Mouse (Mus musculus) spleen, adult 12 weeks (tissue): ENCODE measurements around the gene Grk3.

Experiments used
- DNase-seq: peaks from one replicate; pipeline ENCODE4 v3.0.0; 2022; ENCODE audit warnings: low spot score

Gene Grk3

DNA sequence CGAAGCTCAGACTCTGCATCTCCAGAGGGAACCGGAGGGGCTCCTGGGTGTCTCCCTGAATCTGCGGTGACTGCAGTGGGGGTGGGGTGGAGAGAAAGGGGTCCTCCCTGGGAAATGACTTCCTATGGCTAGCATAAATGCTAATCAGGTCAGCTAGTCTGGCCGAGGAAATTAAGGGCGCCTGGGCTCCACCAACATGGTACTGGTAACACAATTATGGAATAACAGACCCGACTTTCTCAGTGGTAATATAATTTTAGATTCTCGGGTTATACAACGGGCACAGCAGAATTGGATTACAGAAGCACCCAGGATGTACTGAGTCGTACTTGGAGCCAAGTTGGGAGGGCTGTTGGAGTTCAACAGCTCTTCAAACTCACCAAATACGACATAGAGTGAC lies 79.0 kb downstream of the Grk3 start:
- DNase-seq = no peak

DNA sequence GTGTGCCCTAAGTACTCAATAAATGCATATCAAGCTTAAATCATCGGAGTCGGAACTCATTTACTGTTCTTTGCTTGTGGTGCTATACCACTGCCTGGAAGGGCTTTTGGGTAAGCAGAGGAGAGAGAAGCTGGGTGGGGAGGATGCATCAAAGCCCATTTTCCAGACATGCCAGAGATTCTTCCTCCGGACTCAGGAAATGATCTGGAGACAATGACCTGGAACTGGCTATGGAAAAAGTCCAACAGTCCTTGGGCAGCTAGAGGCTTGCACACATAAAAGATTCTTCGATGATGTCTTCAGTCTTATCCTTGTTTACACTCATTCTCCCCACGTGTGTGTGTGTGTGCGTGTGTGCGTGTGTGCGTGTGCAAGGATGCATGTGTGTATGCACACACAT lies 80.2 kb downstream of the Grk3 start:
- no peak for DNase-seq

DNA sequence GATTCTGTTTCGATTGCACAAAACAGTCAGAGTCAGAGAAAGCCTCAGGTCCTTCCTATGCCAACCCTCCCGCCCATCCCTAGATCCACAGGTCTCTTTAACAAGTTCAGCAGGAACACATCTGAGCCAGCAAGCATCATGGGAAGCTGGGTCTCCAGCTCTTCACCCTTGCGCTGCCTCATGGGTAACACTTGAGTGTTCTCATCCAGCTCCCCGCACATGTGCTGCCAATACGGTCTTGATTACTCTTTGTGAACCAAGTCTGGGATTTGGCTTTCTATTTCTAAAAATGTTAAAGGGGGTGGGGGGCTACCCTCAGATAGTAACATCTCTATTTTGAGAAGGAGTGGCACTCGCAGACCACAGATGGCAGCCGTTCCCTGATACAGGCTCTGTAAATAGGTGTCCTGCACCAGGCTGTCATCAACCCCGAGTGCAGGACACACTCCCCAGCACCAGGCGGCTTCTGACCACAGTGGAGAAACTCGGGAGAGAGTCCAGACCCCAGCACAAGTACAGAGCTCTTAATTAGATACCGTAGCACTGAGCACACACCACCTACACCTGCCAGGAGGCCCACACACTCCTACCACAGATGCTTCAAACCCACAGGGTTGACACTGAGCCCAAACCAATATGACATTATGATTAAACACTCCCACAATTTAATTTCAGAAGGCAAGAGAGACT lies 82.6 kb downstream of the Grk3 start:
- DNase-seq = no peak

DNA sequence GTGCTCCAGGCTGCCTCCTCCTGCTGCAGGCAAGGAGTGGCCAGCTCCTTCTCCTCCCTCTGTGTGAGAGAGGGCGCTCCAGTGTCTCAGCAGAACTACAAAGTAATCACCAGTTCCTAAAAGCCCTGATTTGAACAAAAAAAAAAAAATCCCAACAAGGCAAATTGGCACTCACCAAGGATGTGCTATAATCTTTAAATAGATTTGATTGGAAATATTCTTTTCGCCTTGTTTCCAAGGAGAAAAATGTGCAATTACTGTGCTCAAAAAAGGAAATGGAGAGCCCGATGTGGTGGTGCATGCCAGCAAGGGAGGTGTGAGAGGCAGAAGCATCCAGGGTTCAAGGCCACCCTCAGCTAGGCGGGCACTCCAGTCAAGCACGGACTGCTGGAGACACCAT lies 83.7 kb downstream of the Grk3 start:
- no peak for DNase-seq

DNA sequence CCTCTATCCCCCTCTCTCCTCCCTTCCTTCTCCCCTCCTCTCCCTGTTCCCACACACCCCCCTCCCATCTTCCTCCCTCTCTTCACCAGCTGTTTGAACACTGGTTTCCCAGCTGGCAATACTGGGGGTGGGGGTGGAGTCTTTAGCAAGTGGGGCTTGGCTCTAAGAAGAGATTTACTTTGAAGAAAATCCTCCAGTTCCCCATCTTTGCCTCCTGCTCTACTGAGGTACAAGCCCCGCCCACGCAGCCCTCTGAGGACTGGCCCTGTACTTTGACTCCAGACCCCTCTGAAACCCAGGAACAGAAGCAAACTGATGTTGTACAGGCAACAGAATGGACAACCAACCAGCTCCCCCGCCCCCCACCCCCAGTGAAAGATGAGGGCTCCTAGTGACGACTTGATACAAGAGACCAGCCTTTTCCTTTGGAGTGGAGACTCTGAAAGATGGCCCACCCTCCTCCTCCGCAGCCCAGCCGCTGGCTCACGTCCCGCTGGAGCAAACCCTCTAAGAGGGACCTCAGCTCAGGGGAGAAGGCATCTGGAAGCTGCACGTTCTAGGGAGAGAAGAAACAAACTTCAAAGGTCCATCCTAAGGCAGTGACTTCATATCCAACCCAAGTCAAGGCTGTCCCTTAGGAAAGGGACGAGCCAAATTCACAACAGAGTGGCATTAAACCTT lies 87.2 kb downstream of the Grk3 start:
- no peak for DNase-seq

DNA sequence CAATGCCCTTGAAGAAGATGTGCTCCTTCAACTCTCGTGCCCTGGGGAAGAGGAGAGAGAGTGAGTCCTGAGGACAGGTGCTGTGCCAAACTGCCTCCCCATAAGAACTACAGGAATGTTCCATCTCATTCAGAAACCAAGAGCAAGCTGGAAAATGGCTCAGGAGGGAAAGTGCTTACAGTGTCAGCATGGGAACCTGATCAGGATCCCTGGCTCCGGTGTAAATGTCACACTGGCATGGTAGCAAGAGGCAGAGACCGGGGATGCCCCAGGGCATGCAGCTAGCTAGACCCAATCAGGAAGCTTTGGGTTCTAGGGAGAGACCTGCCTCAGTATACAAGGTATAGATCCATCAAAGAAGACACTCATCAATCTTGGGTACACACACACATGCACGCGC lies 90.2 kb downstream of the Grk3 start:
- no peak for DNase-seq

DNA sequence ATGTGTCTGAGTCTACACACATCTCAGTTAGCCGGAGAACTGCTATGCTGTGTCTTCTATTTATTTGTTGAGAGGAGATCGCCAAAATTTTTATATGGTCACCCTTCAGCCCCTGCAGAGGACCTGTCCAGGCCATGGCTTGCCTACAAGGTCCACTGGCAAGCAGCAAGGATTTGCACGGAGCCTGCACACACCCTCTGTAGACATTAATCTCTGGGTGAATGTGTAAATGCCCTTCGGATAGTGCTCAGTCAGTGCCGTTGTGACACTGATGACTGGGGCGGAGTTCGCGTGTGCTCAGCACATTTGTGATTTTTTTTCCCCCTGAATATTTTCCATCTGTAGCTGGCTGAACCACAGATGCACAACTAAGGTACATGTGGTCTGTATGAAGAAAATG lies 90.8 kb downstream of the Grk3 start:
- DNase-seq = no peak

DNA sequence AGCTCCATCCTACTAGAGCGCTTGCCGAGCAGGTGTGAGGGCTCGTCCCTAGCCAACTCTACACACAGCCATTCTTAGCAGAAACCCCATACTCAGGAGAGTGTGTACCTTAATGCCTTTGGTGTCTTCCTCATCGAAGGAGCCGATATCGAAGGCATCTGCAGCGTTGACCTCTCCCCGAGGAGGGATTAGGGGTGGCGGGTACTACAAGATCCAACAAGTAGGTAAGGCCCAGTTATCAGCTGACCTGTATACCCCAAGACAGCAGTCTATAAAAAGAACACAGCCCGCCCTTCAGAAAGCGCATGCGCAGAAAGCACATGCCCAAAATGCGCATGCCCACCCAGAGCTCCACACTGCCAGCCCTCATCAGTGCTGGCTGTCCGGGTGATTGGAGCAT lies 91.8 kb downstream of the Grk3 start:
- DNase-seq = no peak

DNA sequence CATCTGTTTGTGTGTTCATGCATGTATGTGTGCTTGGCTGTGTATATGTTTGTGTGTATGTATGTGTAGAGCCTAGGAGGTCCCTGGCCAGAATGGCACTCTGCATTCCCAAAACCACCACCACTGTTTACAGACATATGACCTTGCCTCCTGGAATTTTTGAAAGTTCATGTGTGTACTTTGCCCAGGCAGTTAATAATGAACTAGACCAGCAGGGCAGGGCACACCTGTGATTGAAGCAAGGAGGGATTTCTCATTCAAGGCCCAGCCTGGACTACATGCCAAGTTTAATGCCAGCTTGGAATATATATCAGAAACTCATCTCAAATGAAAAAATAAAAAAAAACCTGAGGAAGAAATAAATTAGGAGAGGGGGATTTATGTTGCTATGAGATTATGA lies 93.7 kb downstream of the Grk3 start:
- DNase-seq = no peak

DNA sequence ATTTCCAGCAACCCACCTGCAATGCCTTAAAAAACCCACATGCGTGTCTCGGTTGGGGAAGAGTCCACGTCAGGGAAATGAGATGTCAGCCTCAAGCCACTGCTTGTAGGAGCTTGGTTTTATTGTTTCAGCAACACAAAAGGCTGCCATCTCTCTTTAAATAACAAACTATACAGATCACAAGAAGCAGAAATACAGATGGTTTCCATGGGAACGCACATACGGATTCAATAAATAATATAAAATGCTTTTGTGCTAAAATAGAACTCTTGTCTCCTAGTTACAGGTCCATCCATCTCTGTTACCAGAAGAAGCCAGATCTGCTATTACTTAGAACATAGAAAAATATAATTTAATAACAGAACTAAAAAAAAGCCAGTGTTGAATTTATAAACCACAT lies 105.2 kb downstream of the Grk3 start:
- no peak for DNase-seq

DNA sequence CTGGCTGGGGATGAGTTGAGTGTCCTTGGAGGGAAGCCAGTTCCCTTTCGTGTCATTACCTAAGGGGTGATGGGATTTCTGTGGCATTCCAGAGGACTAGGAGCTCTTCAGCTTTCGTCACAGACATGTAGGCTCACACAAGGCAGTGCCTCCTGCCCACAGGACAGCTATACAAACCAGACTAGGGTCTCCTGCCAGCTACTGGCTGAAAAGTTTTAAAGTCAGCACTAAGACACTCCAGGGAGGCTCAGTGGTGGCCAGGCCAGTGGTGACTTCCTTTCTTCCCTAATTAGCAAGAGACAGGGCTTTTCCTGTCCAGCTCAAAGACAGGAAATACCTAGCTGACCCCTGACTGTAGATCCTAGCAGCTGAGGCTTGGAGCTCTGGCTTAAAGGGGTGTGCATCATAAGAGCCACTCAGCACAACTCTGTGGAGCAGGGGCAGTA lies 107.4 kb downstream of the Grk3 start:
- no peak for DNase-seq

DNA sequence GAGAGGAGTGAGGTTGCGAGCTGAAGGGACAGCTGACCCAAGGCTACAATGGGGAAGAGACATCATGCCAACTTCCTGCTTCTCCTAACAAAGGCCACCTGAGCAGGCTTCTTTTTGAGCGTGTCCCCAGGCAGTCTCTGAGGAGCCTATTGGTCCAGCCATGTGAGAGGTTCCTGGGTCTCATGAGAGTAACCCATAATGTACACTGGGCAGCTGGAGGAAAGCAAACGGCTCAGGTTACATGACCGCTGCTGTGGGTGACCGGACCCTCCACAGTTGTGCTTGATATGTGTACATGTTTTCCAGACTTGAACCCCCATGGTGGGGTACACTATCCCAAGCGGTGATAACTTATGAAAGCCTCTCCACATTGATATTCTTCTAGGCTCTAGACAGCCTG lies 108.1 kb downstream of the Grk3 start:
- no peak for DNase-seq

DNA sequence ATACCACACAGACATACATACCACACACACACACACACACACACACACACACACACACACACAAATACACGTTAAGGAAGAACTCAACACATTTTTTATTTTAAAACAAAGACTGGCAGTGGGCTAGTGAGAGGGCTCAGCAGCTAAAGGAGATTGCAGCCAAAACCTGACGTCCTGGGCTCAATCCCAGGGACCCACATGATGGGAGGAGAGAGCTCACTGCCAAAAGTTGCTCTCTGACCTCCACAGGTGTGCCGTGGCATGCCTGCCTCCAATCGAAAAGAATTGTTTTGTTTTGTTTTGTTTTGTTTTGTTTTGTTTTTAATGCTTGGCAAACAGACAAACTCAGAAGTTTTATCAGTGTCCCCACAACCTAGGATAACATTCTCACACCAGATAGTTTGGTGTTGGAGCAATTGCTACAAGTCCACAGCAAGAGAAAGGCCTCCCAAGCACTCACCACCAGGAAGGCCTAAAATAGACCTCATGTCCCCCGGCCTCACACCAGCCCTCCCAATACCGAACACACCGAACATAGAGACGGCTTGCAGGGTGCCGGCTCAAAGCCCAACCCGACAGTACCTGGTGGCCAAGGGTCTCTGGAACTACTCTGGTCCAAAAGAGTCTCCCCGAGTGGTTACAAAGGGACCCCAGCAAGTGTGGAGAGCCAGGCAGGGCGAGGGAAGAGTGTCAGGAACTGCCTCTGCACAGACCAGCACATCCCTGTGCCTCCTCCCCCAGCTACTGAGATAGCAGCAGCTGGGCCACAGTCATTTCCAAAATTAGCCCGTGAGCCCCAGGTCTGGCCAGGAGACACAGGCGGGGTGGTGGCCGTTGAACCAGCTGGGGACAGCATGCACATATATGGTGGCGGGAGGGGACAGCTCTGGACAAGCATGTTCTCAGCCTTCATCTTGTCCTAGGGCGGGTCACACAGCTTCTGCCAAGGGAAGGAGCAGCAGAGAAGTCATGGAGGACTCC lies 119.6 kb downstream of the Grk3 start, which contains the start of gene Myo18b:
Myo18b (minus strand) TSS at position 689 of the 981 bp plus-strand sequence.
- no peak for DNase-seq

DNA sequence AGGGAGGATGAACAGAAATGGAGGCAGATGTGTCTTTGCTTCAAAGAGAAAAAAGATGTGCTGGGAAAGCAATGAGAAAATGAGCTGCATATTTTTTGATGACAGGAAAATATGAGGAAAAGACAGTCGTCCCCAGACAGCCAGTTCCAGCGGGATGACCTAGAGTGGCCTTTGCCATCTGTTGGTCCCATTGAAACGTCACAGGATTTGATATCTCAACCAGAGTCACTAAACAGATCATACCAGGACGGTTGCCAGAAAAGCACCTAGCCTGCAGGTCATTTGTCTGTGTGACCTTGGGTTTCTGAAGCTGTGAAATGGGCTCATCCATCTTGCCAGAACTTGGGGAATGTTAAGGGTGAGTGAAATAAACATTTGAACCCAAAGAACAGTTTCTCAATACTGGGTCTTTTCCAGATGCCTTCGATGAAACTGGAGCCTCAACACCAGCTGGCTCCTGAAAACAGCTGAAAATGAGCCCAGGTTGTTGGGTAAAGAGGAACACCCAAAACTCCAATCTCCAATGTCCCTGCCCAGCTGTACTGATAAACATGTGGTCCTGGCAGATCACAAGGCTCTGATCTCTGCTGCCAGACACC lies 122.0 kb downstream of the Grk3 start:
- DNase-seq = no peak

DNA sequence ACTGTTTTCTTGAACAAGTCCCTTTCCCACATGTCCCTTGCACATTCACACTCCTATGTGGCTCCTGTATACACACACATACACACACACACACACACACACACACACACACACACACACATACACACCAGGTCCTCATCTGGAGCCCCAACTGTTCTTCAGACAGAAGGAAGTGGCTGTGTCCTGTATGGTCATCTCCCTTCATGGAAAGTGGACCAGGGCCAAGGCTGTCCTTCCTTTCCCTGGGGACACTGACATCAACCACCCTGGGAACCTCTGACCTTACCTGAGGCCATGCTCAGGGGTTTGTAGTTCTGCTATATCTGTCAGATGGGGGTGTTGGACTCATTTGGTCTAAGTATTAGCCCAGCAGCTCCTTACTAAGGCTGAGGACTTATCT lies 123.2 kb downstream of the Grk3 start:
- no peak for DNase-seq

DNA sequence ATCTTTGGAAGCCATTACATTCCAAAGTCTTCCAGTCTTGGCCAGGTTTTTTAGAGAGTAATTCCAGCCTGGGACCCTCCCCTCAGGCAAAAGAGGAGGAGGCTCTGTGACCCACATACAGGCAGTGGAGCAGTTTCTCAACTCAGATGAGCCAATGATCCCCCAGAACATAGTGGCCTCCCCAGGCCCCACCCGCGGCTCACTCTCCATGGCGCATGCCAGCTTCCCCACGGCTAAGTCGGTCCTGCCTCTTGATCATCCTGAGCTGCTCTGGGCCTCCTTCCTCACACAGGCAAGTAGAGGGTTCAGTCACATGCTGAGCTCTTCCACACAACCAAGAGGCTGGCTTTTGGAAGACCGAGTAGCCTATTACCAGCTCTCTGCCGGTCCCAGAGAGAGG lies 126.9 kb downstream of the Grk3 start:
- DNase-seq = no peak

DNA sequence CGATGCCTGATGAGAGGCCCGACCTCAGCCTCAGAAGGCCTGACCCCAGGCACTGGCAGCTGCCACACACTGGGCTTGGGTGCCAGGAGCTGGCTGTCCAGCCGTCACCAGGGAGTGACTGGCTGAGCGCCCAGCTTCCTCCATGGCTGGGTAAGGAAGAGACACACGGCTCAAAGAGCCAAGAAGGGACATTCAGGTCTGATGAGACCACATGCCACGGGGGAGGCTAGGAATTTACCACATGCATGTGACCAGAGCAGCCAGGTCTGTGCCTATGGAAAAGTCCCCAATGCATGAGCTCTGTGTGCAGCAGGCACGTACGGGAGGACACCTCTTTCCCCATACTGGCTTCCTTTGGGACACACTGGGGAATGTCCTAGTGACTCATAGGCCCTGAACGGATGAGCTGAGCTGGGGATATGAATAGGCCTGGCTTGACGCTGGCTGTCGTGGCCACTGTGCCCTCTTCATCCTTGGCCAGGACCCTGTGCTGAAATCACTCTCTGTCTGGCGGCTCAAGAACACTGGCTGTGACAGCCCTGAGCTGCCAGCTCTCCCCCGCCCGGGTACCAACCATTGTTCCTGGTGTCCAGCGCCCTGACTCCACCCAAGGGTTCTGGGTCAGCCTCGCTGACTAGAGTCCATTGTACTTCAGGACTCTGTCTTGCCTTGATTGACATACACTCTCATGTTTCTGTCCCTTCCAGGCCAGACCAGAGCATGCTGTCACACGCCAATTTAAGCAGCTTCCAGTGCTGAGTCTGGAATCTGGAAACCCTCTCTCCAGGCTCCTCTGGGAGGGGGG lies 128.7 kb downstream of the Grk3 start:
- no peak for DNase-seq

DNA sequence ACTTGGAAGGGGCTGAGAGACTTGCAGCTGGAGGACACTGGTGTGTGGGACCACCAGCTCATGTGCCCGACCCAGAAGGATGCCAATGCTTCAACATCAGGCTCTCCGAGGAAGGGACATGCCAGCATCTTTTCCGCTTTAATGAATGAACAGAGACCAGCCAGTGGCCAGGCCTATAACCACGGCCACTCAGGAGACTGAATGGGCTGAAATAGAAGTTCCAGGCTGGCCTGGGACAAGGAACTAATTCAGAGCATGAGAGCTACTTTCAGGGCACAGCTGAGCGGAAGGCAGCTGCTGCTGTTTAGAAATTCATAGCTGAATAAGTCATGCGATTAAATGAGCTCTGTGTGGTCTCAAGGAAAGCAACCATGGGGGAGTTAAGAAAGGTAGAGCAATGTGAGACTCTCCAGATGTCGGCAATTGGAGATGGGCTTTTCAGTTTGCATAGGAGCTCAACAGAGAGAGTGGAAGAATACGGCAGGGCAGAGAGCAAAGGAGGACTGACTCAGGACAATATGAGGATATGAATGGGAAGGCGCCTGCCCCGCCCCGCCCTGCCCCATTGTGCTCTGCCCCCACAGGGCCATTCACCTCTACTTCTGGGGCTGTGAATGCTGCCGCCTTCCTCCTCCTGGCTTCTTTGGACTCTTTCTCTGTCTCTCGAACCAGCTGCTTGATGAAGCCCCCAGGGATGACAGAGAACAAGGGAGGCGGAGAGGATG lies 138.0 kb downstream of the Grk3 start:
- no peak for DNase-seq

DNA sequence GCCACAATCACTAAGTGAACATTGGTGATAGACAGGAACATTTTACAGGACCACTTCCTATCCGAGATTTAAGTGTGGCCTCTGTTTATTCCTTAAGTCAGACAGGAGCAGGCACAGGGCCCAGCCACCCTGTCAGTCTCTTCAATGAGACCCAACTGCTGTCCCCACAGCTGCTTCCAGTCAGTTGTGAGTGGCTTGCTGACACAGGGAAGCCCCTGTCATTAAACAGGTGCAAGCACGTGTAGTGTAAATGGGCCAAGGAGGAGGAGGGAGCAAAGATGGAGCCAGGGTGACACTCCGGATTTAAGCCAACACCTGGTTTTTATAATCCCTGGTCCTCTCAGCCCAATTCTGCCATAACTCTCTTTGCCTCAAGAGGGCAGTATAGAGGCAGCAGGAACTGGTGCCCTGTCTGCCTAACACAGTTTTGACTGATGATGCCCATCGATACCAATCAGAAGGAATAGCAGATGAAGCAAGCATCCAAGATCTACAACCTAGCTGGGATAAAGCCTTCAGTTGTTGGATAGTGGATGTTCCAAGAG lies 138.7 kb downstream of the Grk3 start:
- DNase-seq = no peak

DNA sequence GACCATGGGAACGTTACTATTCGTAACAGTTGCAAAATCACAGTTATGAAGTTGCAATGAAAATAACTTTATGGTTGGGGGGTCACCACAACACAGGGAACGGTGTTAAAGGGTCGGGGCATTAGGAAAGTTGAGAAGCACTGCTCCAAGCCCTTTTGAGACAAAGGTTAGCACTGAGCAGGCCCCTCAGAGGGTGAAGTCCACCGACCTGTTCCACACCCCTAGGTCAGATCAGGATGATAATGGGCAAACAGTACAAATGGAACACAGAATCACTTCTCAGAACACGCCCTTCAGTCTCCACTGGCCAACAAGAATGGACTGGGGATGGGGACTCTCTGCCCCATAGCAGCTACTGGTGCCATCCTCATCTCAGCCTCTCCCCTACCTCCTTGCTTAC lies 142.6 kb downstream of the Grk3 start:
- no peak for DNase-seq
